ENCODE assay signal across 9 mouse cellular contexts in genomic region chr16:31274084-31274483, GRCm38 (mm10). TPM values are rescaled to one million over a fixed set of nuclear protein-coding genes. Genes with fewer than 3 reads are reported as not detected.
DNase-seq lines count a peak whose midpoint lies in the region; ATAC-seq and TF ChIP-seq lines count a peak whose summit lies in the region.
"Had no signal": no experiment of that assay in that cellular context is flagged by ENCODE, and none has a peak within 500 bp of the region (broad histone marks: within the 10 kb centered on the region; RNA-seq: fewer than 3 reads in every experiment).

No protein-coding gene starts in this region.

- H3ac ChIP-seq in C2C12 (ENCODE audit: control insufficient read depth, insufficient read length, low read depth), result peak overlapping the region; percentile 61

- H3K27ac ChIP-seq in forebrain, embryonic 12.5 days, result 0 out of 2 replicates have a peak overlapping the region, but pooled peaks have one; percentile 91
- H3K27ac ChIP-seq in liver, embryonic 15.5 days (replicated peaks), result peak overlapping the region; percentile 84

- peaks cover 23% of the 10 kb centered on the region for H3K36me3 ChIP-seq in erythroblast, embryonic 14.5 days (ENCODE audit: control insufficient read depth)
- peaks cover 10% of the 10 kb centered on the region for H3K36me3 ChIP-seq in C2C12 (ENCODE audit: control insufficient read depth, insufficient read depth)
- H3K36me3 ChIP-seq in forebrain, embryonic 12.5 days (replicated peaks), result no peaks in the 10 kb centered on the region
- no peaks in the 10 kb centered on the region for H3K36me3 ChIP-seq in liver, embryonic 15.5 days (replicated peaks)

- ATAC-seq in erythroblast, adult 5-6 weeks (replicated peaks; ENCODE audit: low FRiP score, poor library complexity, severe bottlenecking), result no peak
- no peak for ATAC-seq in forebrain, embryonic 12.5 days (ENCODE audit: low FRiP score)
- ATAC-seq in liver, embryonic 15.5 days (ENCODE audit: insufficient read depth), result no peak

- no peak for TF ChIP-seq CTCF in C2C12 (IDR thresholded peaks at IDR 0.05; ENCODE audit: control insufficient read depth, insufficient read depth, insufficient read length)

- H3K4me1 ChIP-seq in erythroblast, embryonic 14.5 days (ENCODE audit: control insufficient read depth), result peaks cover 43% of the 10 kb centered on the region
- H3K4me1 ChIP-seq in forebrain, embryonic 12.5 days, result peaks cover 26% of the 10 kb centered on the region
- peaks cover 36% of the 10 kb centered on the region for H3K4me1 ChIP-seq in liver, embryonic 15.5 days (replicated peaks)

- peaks cover 17% of the 10 kb centered on the region for H3K27me3 ChIP-seq in erythroblast, embryonic 14.5 days (ENCODE audit: control insufficient read depth)
- H3K27me3 ChIP-seq in C2C12 (ENCODE audit: control insufficient read depth, insufficient read depth, insufficient read length), result no peaks in the 10 kb centered on the region
- no peaks in the 10 kb centered on the region for H3K27me3 ChIP-seq in forebrain, embryonic 12.5 days
- peaks cover 5% of the 10 kb centered on the region; the same call in 1 of the 2 replicates for H3K27me3 ChIP-seq in liver, embryonic 15.5 days
- H3K27me3 ChIP-seq: Patski had no signal

- peak overlapping the region; percentile 98 for H3K9ac ChIP-seq in forebrain, embryonic 12.5 days
- H3K9ac ChIP-seq in liver, embryonic 15.5 days, result peak overlapping the region; percentile 93

- peaks cover 54% of the 10 kb centered on the region for H3K79me3 ChIP-seq in C2C12 (ENCODE audit: low read depth)

- H3K9me3 ChIP-seq in erythroblast, embryonic 14.5 days (ENCODE audit: control insufficient read depth, low read length), result no peaks in the 10 kb centered on the region
- no peaks in the 10 kb centered on the region for H3K9me3 ChIP-seq in forebrain, embryonic 12.5 days
- no peaks in the 10 kb centered on the region for H3K9me3 ChIP-seq in liver, embryonic 15.5 days (replicated peaks)

- H3K4me2 ChIP-seq in forebrain, embryonic 12.5 days, result peak overlapping the region; percentile 76
- H3K4me2 ChIP-seq in liver, embryonic 15.5 days, result peak overlapping the region; percentile 77

- 10% methylated on average over 6 of the region's 6 CpGs for WGBS in forebrain, embryonic 12.5 days
- 2% methylated on average over 6 of the region's 6 CpGs for WGBS in liver, embryonic 15.5 days (ENCODE audit: insufficient replicate concordance)

- no peak for DNase-seq in ovary, postnatal 14 days (ENCODE audit: low spot score)
- no peak for DNase-seq in right cerebral cortex, postnatal 36 days (ENCODE audit: low spot score in 2 of 2)
- no peak for DNase-seq in layer of hippocampus, postnatal 25 days (ENCODE audit: extremely low spot score in 1 of 2, low spot score in 1 of 2)

- peak overlapping the region; percentile 86 for H3K4me3 ChIP-seq in erythroblast, embryonic 14.5 days (replicated peaks)
- H3K4me3 ChIP-seq in C2C12 (ENCODE audit: insufficient read depth, poor library complexity, severe bottlenecking), result peak overlapping the region; percentile 84
- peak overlapping the region; percentile 88 for H3K4me3 ChIP-seq in forebrain, embryonic 12.5 days (replicated peaks)
- H3K4me3 ChIP-seq in liver, embryonic 15.5 days (replicated peaks), result peak overlapping the region; percentile 87

- peaks cover 59% of the 10 kb centered on the region for H3K79me2 ChIP-seq in C2C12 (ENCODE audit: control insufficient read depth, insufficient read depth)

TF ChIP-seq in C2C12, 6 proteins besides CTCF, POLR2A, EP300 and RAD21:
- no peak for TF ChIP-seq CEBPB (IDR thresholded peaks at IDR 0.05; ENCODE audit: low read depth)
- no peak for TF ChIP-seq USF1 (IDR thresholded peaks at IDR 0.05; ENCODE audit: low read depth)
- no peak for TF ChIP-seq FOSL1 (IDR thresholded peaks at IDR 0.05; ENCODE audit: insufficient read depth, low read length, poor library complexity, severe bottlenecking)
- TF ChIP-seq MYOD1 (IDR thresholded peaks at IDR 0.05; ENCODE audit: control insufficient read depth, insufficient read length, low read depth), result no peak
- TF ChIP-seq MYOG (IDR thresholded peaks at IDR 0.05; ENCODE audit: control insufficient read depth, extremely low read depth, insufficient read length), result no peak
- no peak for TF ChIP-seq MAX (IDR thresholded peaks at IDR 0.05)
TF ChIP-seq in C2C12: peak in this region for 0.

RNA-seq across cellular contexts. Expression of gene Ppp1r2, which starts 1.0 kb away (rescaled TPM):
- 8.2 and 9.7 TPM in 2 replicates for polyA plus RNA-seq in erythroblast, embryonic 14.5 days (2012)
- total RNA-seq in erythroblast, adult 5-6 weeks (2015; ENCODE audit: low replicate concordance), result 19.4 and 37.4 TPM in 2 replicates
- 13.5 and 18.0 TPM in 2 replicates for total RNA-seq in erythroblast, adult 5-6 weeks (2017; ENCODE audit: low replicate concordance)
- polyA plus RNA-seq in C2C12 (2012; fragmentation: generic; extraction: Trizol), result 39.9 TPM
- polyA plus RNA-seq in forebrain, embryonic 12.5 days (2016; fragmentation: Nextera tagmentation; extraction: Ambion mirVana), result 95.4 and 95.5 TPM in 2 replicates
- polyA plus RNA-seq in liver, embryonic 15.5 days (2015; fragmentation: Nextera tagmentation; extraction: Ambion mirVana), result 31.2 and 33.1 TPM in 2 replicates
- total RNA-seq in layer of hippocampus, postnatal 25 days (2021), result 10 to 100 TPM; 88.1 to 96.4 TPM

RNA-seq across cellular contexts. Expression of gene Apod, which starts 40.5 kb away (rescaled TPM):
- not detected in 2 replicates for polyA plus RNA-seq in erythroblast, embryonic 14.5 days (2012)
- not detected in 2 replicates for total RNA-seq in erythroblast, adult 5-6 weeks (2015; ENCODE audit: low replicate concordance)
- total RNA-seq in erythroblast, adult 5-6 weeks (2017; ENCODE audit: low replicate concordance), result not detected in 2 replicates
- polyA plus RNA-seq in C2C12 (2012; fragmentation: generic; extraction: Trizol), result 0.07 TPM
- 28.3 and 41.7 TPM in 2 replicates for polyA plus RNA-seq in forebrain, embryonic 12.5 days (2016; fragmentation: Nextera tagmentation; extraction: Ambion mirVana)
- not detected in 2 replicates for polyA plus RNA-seq in liver, embryonic 15.5 days (2015; fragmentation: Nextera tagmentation; extraction: Ambion mirVana)
- 100 to 1,000 TPM; 107 to 112 TPM for total RNA-seq in layer of hippocampus, postnatal 25 days (2021)
- polyA plus RNA-seq: Patski had no signal

Comparison
In these comparisons a context has a peak if more than half of its experiments do, and no peak if none do; other contexts are left out.
1. RNA of gene Apod, which starts 40.5 kb away (polyA plus RNA-seq): 28.3 to 41.7 TPM in forebrain, embryonic 12.5 days; 0.07 TPM in C2C12 (single experiment), not detected in erythroblast, embryonic 14.5 days and not detected in liver, embryonic 15.5 days; every median in the first group is over 10 times any median in the second.
2. Peak in every context shown above with its lines, with median percentiles within 50 percentile points of each other: H3K4me3 ChIP-seq.